Mouse (Mus musculus) monocyte, adult 5-6 weeks (primary cell): ENCODE data around the gene Dlg4. TPM values are rescaled to one million over a fixed set of nuclear protein-coding genes. Genes with fewer than 3 reads are reported as not detected.
A peak's percentile ranks its signal among the peaks of the same experiment; 100 is the strongest.

Source experiments
- ATAC-seq: fragments of 153-309, 156-312 bp; replicated peaks from 2 replicates; pipeline ENCODE4 v1.8.0; 2017; ENCODE audit warnings: mild to moderate bottlenecking; ENCODE audit not compliant: low TSS enrichment, insufficient number of reproducible peaks, severe bottlenecking, poor library complexity, low FRiP score
- total RNA-seq: library from RNA; stranded (forward); fragments of 200-1000, 200-491, 200-594 nt; gene quantifications from 3 replicates; pipeline ENCODE4 v1.2.3, GENCODE M21; 2017

Gene Dlg4
- total RNA-seq, 1 experiment from 2014 or later, result 3.5 TPM

- ATAC-seq, result peak; percentile 67
Measured at GRCm38 (mm10) chr11:69995391-69995960, 21.3 kb upstream of the Dlg4 start, which contains the start of gene Phf23. TSS of gene Phf23 (plus strand) at chr11:69995777.

DNA sequence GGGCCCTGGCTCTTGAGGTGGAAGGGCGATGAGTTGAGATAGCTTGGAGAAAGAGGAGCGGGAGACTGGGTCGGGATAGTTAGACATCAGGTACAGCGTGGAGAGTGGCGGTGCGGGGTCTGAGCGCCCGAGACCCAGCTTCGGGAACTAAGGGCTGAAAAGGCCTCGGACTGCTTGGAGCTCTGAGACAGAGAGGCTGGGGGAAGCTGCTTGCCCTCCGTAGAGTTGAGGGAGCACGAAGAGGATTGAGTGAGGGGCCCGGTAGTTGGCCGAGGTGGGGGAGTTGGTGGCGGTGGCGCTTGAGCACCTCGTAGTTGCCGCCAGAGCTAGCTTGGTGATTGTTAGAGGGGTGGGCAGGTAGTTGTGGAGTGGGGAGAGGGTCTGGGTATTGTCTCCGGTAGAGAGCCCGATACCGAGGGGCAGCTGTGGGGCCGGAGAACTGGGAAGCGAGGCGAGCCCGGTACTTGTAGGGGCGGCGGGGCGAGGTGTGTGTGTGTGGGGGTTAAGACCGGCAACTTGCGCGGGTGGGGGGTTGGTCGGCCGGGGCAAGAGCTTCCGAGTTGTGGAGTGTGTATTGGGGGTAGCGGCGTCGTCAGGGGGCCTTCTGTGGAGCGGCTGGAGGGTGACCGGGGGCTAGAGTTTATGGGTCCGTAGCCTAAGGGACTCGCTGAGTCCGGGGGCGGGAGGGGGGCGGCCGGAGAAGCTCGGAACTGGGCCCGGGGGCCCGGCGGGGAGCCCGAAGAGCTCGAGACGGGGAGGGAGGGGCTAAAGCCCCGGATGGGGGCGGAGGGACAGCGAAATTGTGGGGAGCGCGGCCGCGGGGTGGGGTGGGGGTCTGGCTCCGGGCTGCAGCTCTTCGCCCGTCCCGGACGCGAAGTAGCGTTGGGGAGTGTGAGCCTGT, 20.3 kb upstream of the Dlg4 start:
- ATAC-seq, result no peak

DNA sequence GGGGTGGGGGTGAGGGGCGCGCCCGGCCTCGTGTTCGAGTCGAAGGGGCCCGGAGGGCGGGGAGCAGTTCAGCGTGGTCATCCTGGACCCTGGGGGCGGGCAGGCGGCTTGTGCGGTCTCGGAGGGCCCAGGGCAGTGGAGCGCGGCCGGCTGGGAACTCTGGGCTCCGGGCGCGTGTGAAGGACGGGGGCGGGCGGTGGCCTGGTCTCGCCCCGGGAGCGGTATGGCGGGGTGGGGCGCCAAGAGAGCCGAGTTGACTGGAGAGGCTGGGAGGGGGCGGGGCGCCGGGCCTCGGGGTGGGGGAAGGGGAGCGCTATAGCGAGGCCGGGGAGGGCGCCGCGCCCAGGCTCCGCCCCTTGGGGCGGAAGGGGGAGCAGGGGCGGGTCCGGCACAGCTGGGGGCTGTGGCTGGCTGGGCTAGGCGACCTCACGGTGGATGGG, 19.7 kb upstream of the Dlg4 start:
- ATAC-seq, result 0 out of 2 replicates have a peak, but pooled peaks have one; percentile 4

GRCm38 (mm10) chr11:69998567-69999491, 17.9 kb upstream of the Dlg4 start:
- ATAC-seq, result no peak

DNA sequence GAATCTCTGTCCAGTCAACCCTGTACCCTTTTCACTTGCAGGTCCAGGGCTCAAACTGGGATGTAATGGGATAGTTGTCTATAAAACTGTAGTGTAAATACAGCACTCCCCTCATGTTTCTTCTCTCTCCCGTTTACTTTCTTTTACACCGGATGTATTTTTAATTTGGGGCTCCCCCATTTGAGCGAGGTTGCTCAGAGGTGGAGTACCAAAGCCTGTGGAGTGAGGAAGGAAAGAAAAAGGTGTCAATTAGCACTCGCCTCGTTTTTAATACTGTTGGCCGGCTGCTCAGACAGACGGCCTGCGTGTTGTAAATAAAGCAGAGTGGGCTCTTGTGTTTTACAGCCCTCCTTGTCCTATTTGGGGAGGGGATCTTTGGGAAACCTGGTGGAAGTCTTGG, 17.1 kb upstream of the Dlg4 start:
- ATAC-seq, result no peak

GRCm38 (mm10) chr11:70000396-70000898, 16.3 kb upstream of the Dlg4 start, which contains the start of gene Dvl2:
TSS of gene Dvl2 (plus strand) at chr11:70000595.
- ATAC-seq, result peak; percentile 42

DNA sequence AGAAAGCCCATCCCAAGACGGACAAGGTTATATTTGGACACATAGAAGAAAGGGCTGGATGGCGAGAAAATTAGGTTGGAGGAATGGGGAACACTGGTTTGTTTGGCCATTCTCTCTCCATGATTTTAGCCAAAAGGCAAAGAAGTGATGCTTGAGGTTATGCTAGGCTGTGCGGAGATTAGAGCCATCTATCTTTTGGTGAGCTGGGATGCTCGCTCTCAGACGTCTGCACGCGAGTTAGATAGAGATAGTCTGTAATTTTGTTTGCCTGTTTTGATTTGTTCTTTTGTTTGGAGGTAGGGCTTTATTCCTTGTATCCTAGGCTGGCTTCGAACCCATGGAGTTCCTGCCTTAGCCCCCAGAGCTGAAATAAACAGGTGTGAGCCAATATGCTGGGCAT, 15.6 kb upstream of the Dlg4 start:
- ATAC-seq, result no peak

DNA sequence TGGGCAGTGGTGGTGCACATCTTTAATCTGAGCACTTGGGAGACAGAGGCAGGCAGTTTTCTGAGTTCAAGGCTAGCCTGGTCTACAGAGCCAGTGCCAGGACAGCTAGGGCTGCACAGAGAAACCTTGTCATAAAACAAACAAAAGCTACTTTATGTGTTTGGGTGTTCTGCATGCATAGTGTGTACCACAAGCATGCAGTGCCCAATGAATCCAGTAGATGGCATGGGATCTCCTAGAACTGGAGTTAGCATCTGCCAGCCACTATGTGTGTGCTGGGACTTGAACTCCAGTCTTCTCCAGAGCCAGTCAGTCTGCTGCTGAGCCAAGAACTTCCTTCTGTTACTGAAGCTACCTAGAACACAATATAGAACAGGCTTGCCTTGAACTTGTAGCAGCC, 14.9 kb upstream of the Dlg4 start:
- no peak for ATAC-seq

- ATAC-seq, result no peak
Measured at GRCm38 (mm10) chr11:70002471-70002870, 14.3 kb upstream of the Dlg4 start.

- ATAC-seq, result no peak
Measured at GRCm38 (mm10) chr11:70005521-70005920, 11.2 kb upstream of the Dlg4 start.

- ATAC-seq, result no peak
Measured at GRCm38 (mm10) chr11:70010033-70010432, 6.7 kb upstream of the Dlg4 start.

DNA sequence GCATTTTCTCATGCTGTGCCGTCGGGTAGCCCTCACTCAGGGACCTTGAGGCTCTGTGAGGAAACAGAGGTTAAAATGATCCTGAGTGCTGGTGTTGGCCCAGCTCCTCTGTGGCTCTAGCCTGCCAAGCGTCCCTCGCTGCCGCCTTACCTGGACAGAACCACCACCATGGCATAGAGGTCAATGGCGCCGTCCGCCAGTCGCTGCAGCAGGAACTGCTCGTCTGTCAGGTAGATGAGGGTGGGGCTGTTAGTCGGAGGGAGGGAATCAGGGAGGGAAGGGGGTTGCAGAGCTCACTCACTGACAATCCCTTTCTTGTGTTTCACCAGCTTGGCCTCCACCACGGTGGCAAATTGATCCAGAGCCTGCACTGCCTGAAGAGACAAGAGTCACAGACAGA, 6.2 kb upstream of the Dlg4 start:
- ATAC-seq, result no peak

DNA sequence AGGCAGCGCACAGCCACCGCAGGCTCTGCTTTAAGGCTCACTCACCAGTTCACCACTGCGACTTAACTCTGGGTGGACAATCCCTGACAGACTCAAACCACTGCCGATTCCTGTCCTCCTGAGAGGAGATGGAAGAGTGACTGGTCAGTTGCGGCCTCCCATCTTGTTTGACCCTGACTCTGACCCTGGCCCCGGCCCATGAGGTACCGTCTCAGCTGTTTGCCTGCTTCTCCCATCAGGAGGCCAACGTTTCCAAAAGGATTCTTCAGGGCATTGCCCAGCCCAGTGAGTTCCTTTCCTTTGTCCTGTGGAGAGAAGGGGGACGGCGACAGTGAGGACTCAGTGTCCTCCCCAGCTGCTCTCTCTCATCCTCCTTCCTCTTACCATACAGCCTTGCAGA, 5.8 kb upstream of the Dlg4 start:
- no peak for ATAC-seq

DNA sequence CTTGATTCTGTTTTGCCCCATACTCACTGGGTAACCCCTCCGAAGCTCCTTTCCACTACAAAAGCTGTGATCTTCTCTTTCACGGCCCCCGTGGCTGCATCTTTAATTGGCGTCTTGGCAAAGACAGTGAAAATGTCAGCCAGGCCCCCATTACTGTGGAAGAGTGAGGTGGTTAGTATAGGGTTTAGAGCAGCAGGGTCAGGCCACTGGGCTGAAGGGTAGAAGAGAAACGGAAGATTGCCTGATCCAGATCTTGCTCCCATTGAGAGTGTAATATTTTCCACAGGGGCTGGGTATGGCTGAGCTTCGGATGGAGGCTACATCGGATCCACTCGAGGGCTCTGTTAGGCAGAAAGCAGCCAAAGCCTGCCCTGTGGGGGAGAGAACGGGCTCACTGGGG, 3.8 kb upstream of the Dlg4 start:
- no peak for ATAC-seq

DNA sequence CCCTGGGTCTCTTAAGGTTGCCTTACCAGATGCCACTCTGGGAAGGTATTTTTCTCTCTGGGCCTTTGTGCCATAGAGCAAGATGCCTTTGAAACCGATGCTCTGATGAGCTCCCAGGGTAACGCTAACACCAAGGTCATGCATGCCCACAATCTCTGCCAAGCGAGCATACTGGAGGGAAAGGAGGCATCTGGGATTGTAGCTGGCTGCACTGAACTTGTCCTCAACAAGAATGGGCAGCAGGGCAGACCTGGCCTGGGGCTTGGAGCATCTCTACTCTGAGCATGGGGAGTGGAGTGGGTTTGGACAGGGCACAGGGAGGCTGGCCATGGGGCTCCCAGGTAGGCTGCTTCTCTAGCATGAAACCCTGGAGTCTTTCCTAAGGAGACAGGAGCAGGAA, 3.3 kb upstream of the Dlg4 start:
- ATAC-seq, result no peak

DNA sequence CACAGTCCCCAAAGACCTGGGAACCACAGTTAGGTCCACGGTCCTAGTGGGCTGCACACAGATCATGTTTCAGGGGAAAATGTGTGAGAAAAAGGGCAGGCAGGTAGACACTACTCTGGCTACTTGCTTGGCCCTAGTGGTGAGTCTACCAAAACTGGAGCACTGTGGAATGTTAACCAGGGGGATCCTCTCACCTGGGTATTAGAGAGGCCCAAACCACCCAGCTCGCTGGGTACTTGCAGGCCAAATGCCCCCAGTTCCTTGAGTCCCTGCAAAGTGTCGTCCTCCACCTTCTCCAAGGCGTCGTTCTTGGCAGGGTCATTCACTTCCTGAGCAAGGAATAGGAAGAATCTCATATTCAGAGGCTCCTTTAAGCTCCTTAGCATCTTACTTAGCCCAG, 2.7 kb upstream of the Dlg4 start:
- no peak for ATAC-seq

- peak; percentile 86 for ATAC-seq
Measured at GRCm38 (mm10) chr11:70014880-70015558, 1.7 kb upstream of the Dlg4 start, which contains the start of gene Acadvl. TSS of gene Acadvl (minus strand) at chr11:70015411.

DNA sequence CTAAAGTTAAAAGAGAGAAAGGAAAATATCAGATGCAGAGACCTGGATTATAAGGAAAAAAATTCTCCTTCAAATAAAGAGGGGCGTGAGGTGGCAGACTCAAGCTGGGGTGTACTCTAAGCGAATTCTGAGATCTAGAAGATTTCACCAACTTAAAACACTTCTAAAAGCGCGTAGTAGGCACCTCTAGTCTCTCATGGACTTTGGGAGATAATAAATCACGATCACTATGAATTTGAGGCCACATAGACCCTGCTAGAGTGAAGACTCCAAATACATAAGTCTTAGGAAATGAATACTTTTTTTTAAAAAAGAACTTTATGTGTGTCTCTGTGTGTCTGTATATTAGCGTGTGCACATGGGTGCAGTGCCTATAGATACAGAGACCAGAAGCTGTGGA, 1.1 kb upstream of the Dlg4 start:
- ATAC-seq, result no peak
